Mouse (Mus musculus): ENCODE measurements at regions not wholly inside any gene's neighbourhood (a gene's known extent, or its start where the extent isn't known, plus 50 kb on each side); places are given as distances from the start of the nearest gene placed in this dataset.

- peak; percentile 40 to 64 for DNase-seq
Measured at GRCm38 (mm10) chr1:60823006-60823665, 63.7 kb upstream of the Ctla4 start.

- DNase-seq: no peak
Measured at GRCm38 (mm10) chr1:60824218-60825125, 62.3 kb upstream of the Ctla4 start.

DNA sequence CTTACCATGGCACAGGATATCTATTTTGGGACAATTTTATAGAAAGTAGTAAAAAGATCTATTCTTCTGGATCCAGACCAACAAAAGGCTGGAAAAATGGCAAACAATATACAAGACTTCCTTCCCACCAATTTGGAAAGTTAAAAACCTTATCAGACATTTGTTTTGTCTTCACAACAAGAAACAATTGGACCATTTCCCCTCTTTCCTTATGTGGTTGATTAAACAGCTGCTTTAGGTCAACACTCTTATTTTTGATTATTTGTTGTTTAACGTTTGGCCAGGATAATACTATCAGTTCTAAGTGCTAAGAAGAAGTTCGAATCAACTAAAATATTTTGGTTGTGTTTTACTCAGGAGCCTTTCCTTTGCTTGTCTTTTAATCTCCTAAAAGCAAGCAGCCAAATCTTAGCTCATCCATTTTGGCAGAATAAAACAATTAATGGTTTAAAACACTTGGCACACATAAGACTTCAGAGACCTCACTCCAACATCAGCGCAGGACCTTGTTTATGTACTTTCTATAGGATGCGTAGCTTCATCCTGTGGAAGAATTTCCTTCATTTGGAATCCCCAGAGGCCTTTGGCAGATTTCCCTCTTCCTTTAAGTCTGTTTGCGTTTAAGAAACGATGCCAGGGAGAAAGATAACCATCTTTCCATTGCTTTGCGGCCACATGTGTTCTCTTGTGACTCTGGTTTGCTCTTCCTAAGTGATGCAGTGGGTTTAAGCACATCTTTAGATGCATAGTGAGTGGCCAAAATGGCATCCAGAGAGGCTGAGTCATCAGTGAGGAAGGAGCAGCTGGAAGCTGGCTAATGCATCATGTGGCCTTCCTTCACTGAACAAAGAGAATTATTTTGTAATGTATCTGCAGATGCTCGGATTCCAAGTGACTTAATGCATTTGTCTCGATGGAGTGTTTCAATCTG, 61.3 kb upstream of the Ctla4 start:
- no peak for DNase-seq

DNA sequence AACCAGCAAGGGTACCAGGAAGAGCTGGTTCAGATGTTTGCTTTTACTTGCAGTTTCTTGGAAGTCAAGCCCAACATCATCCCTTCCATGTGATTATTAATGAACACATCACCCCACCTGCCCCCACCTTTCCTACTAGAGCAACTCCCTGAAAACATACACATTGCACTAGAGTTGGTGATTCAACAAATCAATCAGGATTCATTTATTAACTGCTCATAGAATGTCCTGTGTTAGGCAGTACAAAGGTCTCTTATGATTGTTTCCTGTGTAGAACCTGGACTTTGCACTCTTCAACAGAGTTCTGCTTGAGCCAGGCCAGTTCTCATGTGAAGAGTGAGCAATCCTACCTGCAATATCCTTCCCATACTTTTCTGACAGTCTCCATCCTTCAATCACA, 59.8 kb upstream of the Ctla4 start:
- no peak for DNase-seq

GRCm38 (mm10) chr1:60828152-60828551, 58.6 kb upstream of the Ctla4 start:
- DNase-seq: no peak

DNA sequence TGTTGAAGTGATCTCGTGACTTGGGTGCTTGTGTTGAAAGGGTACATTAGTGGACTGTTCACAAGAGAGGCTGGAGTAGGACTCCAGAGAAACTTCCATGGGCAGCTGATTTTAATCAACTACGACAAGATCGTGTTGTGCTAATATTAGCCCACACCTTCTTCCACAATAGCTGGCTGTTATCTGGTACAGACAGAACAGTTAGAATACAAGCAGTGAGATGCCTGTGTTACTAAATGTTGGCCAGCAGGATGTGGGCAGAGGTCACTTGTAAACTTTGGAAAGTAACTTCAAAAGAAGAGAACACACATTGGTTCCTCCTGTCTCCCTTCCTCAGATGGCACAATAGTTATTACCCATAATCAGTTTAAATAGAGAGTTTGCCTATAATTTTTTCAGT, 57.0 kb upstream of the Ctla4 start:
- no peak for DNase-seq

GRCm38 (mm10) chr1:60833668-60834067, 53.1 kb upstream of the Ctla4 start:
- DNase-seq: no peak
